Mouse (Mus musculus) C2C12 (cell line): ENCODE results near the gene Col4a3. TPM values are rescaled to one million over a fixed set of nuclear protein-coding genes. Genes with fewer than 3 reads are reported as not detected.

Experiments used
- H3K27me3 ChIP-seq: one replicate; pipeline ENCODE4 v1.6.1; 2011; ENCODE audit not compliant: control insufficient read depth, insufficient read depth, insufficient read length
- H3K36me3 ChIP-seq: one replicate; pipeline ENCODE4 v1.6.1; 2011; ENCODE audit not compliant: control insufficient read depth, insufficient read depth
- H3K4me3 ChIP-seq: one replicate; pipeline ENCODE4 v1.5.1; 2011; ENCODE audit warnings: mild to moderate bottlenecking, control low read depth; ENCODE audit not compliant: poor library complexity, insufficient read depth, severe bottlenecking
- H3K79me2 ChIP-seq: one replicate; pipeline ENCODE4 v1.6.1; 2011; ENCODE audit not compliant: control insufficient read depth, insufficient read depth
- H3K79me3 ChIP-seq: one replicate; pipeline ENCODE4 v1.6.1; 2011; ENCODE audit warnings: low read depth, control low read depth
- H3ac ChIP-seq: one replicate; pipeline ENCODE3; 2011; ENCODE audit warnings: low read depth; ENCODE audit not compliant: control insufficient read depth, insufficient read length
- CEBPB ChIP-seq: IDR thresholded peaks from one replicate; pipeline ENCODE4 v1.6.1; 2011; ENCODE audit warnings: low read depth, mild to moderate bottlenecking, control low read depth, moderate library complexity
- CTCF ChIP-seq: IDR thresholded peaks from one replicate; pipeline ENCODE4 v1.5.1; 2011; ENCODE audit not compliant: control insufficient read depth, insufficient read depth, insufficient read length
- FOSL1 ChIP-seq: IDR thresholded peaks from one replicate; pipeline ENCODE4 v1.8.0; 2011; ENCODE audit warnings: mild to moderate bottlenecking, low read length; ENCODE audit not compliant: poor library complexity, insufficient read depth, severe bottlenecking
- MAX ChIP-seq: IDR thresholded peaks from one replicate; pipeline ENCODE4 v1.6.1; 2011; ENCODE audit warnings: mild to moderate bottlenecking, control low read depth
- MYOD1 ChIP-seq: IDR thresholded peaks from one replicate; pipeline ENCODE4 v1.6.1; 2011; ENCODE audit warnings: low read depth; ENCODE audit not compliant: control insufficient read depth, insufficient read length
- MYOG ChIP-seq: IDR thresholded peaks from one replicate; pipeline ENCODE4 v1.6.1; 2011; ENCODE audit not compliant: control insufficient read depth, insufficient read length; ENCODE audit errors: extremely low read depth
- USF1 ChIP-seq: IDR thresholded peaks from one replicate; pipeline ENCODE4 v1.6.1; 2011; ENCODE audit warnings: low read depth, mild to moderate bottlenecking, control low read depth, moderate library complexity
- polyA plus RNA-seq: library from polyadenylated mRNA; unstranded; fragments of >200 nt; fragmentation: generic; extraction: Trizol; gene quantifications from one replicate; pipeline ENCODE4 v1.2.1, GENCODE M21; 2012; ENCODE audit warnings: missing spikeins

Gene Col4a3
- polyA plus RNA-seq, 1 experiment = 0.01 TPM

DNA sequence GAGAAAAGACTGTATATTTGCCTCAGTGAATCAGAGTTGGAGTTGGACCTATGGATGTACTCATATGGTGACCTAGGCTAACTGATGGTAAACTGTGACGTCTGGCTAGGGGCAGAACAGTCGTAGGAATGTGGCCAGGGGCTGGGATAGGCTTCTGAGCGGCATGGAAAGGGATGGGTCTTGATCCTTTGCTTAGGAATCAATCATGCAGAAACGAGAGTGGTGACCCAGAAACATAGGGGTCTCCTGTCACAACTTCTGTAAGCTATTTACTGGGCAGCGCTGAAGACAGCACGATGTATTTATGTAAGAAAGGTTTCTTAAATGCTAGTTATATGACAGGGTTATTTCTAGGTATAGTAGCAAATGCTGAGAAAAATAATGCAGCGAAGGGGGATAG lies 67.3 kb downstream of the Col4a3 start:
- Histone ChIP-seq H3K4me3 (no peak overlapping the region), H3ac (no peak overlapping the region), H3K79me3 (no peaks in the 10 kb centered on the region), H3K36me3 (no peaks in the 10 kb centered on the region), H3K79me2 (no peaks in the 10 kb centered on the region), H3K27me3 (peaks cover 3% of the 10 kb centered on the region)
- no peak for TF ChIP-seq CTCF

DNA sequence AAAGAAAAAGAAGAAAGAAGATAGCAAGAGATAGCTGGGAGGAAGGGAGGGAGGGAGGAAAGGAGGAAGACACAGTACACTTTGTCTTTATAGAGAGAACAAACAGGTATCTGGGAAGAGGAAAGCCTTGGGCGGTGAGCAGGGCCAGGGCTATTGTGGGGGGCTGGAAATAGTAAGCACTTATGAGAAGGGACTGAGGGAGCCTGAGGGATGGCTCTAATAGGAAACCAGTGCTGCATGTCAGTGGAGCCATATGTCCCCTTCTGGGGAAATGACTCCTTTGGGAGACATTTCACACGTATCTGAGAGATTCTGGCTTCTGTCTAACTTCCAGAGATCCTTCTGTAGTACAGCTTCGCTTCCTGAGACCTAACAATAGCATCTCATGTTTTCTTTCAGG lies 69.7 kb downstream of the Col4a3 start:
- peaks cover 3% of the 10 kb centered on the region for H3K27me3 ChIP-seq
- H3K79me2 ChIP-seq = no peaks in the 10 kb centered on the region
- H3K4me3 ChIP-seq = no peak overlapping the region
- no peaks in the 10 kb centered on the region for H3K79me3 ChIP-seq
- no peak overlapping the region for H3ac ChIP-seq
- no peaks in the 10 kb centered on the region for H3K36me3 ChIP-seq
- TF ChIP-seq USF1 (no peak), MYOD1 (no peak), MAX (no peak), CTCF (no peak), MYOG (no peak), CEBPB (no peak), FOSL1 (no peak)

DNA sequence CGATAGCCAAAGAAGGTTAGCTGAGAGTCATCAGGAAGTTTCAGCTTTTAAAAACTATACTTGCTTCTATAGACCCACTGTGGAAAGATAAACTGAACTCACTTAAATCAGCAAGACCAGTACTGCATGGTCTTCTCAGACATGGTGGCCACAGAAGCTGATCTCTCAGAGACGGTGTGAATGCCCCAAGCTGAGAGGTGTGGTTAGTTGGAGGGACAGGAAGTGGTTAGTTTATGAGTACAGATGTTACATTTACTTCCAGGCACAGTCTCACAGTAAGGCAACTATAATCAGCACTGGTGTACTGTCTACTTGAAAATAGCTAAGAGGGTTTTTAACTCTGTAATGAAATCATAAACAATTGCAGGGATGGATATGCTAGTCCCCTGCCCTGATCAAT lies 75.5 kb downstream of the Col4a3 start:
- no peaks in the 10 kb centered on the region for H3K79me3 ChIP-seq
- H3K36me3 ChIP-seq = no peaks in the 10 kb centered on the region
- no peaks in the 10 kb centered on the region for H3K27me3 ChIP-seq
- no peak overlapping the region for H3ac ChIP-seq
- TF ChIP-seq MYOD1 (no peak), USF1 (no peak), CEBPB (no peak), FOSL1 (no peak), MAX (no peak), CTCF (no peak)
- no peaks in the 10 kb centered on the region for H3K79me2 ChIP-seq
- no peak overlapping the region for H3K4me3 ChIP-seq

DNA sequence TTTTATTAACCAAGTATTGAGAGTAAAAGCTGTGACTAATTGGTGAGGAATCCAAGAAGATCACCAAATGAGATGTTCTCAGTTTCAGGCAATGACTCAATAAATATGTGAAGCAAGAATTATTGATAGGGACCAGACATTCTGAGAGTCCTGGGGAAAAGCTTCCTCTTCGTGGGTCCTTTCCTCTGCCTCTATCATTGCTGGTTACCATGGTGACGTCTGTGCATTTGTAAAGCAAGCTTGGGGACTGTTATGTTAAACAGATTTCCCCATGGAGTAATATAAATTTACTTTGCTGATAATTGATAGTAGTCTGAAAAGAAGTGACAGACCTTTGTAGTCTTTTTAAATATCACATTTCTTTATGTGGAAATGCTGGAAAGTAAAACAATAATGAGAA lies 76.8 kb downstream of the Col4a3 start:
- no peak for TF ChIP-seq CTCF
- no peak for TF ChIP-seq CEBPB
- TF ChIP-seq USF1 = no peak
- TF ChIP-seq MYOG = no peak
- TF ChIP-seq MAX = no peak
- no peak for TF ChIP-seq FOSL1
- TF ChIP-seq MYOD1 = no peak
- Histone ChIP-seq H3ac (no peak overlapping the region), H3K27me3 (no peaks in the 10 kb centered on the region), H3K4me3 (no peak overlapping the region), H3K79me2 (no peaks in the 10 kb centered on the region), H3K79me3 (no peaks in the 10 kb centered on the region), H3K36me3 (no peaks in the 10 kb centered on the region)

DNA sequence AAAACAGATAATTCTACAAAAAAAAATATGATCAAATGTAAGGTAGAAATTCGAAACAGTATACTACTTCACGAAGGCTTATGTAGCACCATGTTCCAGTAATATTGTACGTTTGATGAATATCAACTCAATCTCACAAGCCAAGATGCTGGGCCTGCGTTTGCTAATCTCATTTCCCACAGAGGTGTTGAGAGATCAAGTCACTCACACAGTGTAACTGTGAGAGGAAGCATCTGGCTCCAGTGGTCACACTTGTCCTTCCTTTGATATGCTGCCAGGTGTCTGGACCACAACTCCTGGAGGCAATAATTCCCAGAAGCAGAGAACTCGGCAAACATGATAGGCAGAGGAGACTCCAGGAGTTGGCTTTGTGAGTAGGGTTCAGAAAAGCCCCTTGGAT lies 99.6 kb downstream of the Col4a3 start:
- Histone ChIP-seq H3K27me3 (peaks cover 14% of the 10 kb centered on the region), H3ac (no peak overlapping the region), H3K36me3 (no peaks in the 10 kb centered on the region), H3K79me2 (no peaks in the 10 kb centered on the region), H3K4me3 (no peak overlapping the region), H3K79me3 (no peaks in the 10 kb centered on the region)
- no peak for TF ChIP-seq USF1
- TF ChIP-seq CEBPB = no peak
- TF ChIP-seq CTCF = no peak
- TF ChIP-seq MAX = no peak
- no peak for TF ChIP-seq MYOG

DNA sequence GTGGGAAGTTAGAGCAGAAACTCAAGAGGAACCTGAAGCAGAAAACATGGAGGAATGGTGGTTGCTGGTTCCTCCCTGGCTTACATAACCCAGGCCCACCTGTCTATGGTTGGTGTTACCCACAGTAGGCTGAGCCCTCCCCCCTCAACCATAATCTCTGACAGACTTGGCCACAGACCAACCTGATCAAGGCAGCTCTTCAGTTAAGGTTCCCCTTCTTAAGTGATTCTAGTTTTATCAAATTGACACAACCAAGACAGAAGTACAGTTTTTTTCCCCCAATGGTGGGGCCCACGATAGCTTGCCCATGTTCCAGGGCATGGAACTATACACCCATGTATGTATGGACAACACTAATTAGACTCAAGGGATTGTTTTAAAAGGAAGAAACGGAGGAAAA lies 100.1 kb downstream of the Col4a3 start:
- no peaks in the 10 kb centered on the region for H3K79me3 ChIP-seq
- TF ChIP-seq MYOG (no peak), MYOD1 (no peak), FOSL1 (no peak), MAX (no peak), USF1 (no peak), CEBPB (no peak), CTCF (no peak)
- no peak overlapping the region for H3ac ChIP-seq
- no peak overlapping the region for H3K4me3 ChIP-seq
- no peaks in the 10 kb centered on the region for H3K79me2 ChIP-seq
- H3K36me3 ChIP-seq = no peaks in the 10 kb centered on the region
- peaks cover 14% of the 10 kb centered on the region for H3K27me3 ChIP-seq
